In the genomic region with DNA sequence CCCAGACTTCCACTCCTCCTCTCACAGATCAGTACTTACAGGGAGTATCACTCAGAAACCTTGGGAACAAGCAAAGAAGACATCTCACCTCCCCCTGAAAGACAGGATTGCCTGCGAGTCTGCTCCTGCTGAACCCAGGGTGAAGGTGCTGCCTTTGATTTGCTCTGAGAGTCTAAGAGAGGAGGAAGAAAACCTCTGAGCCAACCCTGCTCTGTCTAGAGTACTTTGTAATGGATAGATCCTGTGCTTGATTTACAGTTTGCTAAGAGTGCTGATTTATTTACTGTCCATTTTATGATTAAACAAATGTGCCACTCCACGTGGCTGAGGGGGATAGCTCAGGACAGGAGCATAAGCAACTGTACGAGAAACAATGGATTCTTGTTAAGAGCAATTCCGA, we compare ENCODE assay signal across 16 mouse cellular contexts. TPM values are rescaled to one million over a fixed set of nuclear protein-coding genes. Genes with fewer than 3 reads are reported as not detected.
A peak's percentile ranks its signal among the peaks of the same experiment; 100 is the strongest.
DNase-seq lines count a peak whose midpoint lies in the region; ATAC-seq lines count a peak whose summit lies in the region.
"Had no signal": no experiment of that assay in that cellular context is flagged by ENCODE, and none has a peak within 500 bp of the region (broad histone marks: within the 10 kb centered on the region; RNA-seq: fewer than 3 reads in every experiment).

No protein-coding gene starts in this region.

- H3K27ac ChIP-seq in heart, embryonic 14.5 days (replicated peaks in 1 of 2; ENCODE audit: control insufficient read depth in 1 of 2, insufficient read depth in 1 of 2, low read depth in 2 of 2, low read length in 2 of 2) = peak overlapping the region in 1 of 2 experiments; percentile 39; a peak in 1 of 4 replicates
- peak overlapping the region; percentile 83 for H3K27ac ChIP-seq in lung, embryonic 15.5 days
- H3K27ac ChIP-seq in intestine, embryonic 16.5 days (ENCODE audit: low read length) = peak overlapping the region; percentile 5; the same call in 1 of the 2 replicates
- peak overlapping the region; percentile 89 for H3K27ac ChIP-seq in stomach, embryonic 16.5 days (ENCODE audit: low read length)
- H3K27ac ChIP-seq: forebrain, embryonic 10.5 days had no signal

- whole genome bisulfite sequencing in heart, embryonic 14.5 days = 50% methylated on average over 4 of the region's 4 CpGs
- WGBS in lung, embryonic 15.5 days = 9% methylated on average over 4 of the region's 4 CpGs
- 24% methylated on average over 4 of the region's 4 CpGs for WGBS in intestine, embryonic 16.5 days
- WGBS in stomach, embryonic 16.5 days = 28% methylated on average over 4 of the region's 4 CpGs

- no peaks in the 10 kb centered on the region for H3K27me3 ChIP-seq in heart, embryonic 14.5 days (ENCODE audit: control insufficient read depth, insufficient read depth, low read length)
- no peaks in the 10 kb centered on the region for H3K27me3 ChIP-seq in lung, embryonic 15.5 days
- H3K27me3 ChIP-seq in intestine, embryonic 16.5 days (replicated peaks; ENCODE audit: control insufficient read depth, insufficient read depth, low read length) = no peaks in the 10 kb centered on the region
- no peaks in the 10 kb centered on the region for H3K27me3 ChIP-seq in stomach, embryonic 16.5 days (ENCODE audit: control insufficient read depth, insufficient read depth, low read length)

- no peak overlapping the region for H3K4me3 ChIP-seq in heart, embryonic 14.5 days (ENCODE audit: control insufficient read depth in 1 of 2, insufficient read depth in 1 of 2, low read depth in 1 of 2, low read length in 2 of 2)
- H3K4me3 ChIP-seq in lung, embryonic 15.5 days = no peak overlapping the region
- no peak overlapping the region for H3K4me3 ChIP-seq in intestine, embryonic 16.5 days (ENCODE audit: low read length)
- no peak overlapping the region for H3K4me3 ChIP-seq in stomach, embryonic 16.5 days (replicated peaks; ENCODE audit: low read length)
- H3K4me3 ChIP-seq: forebrain, embryonic 10.5 days had no signal

- no peak for DNase-seq in heart, adult 11 months
- DNase-seq in lung, adult 18-20 months = no peak
- no peak for DNase-seq in cerebellum, adult 18-20 months
- DNase-seq in right cerebral cortex, postnatal 36 days (ENCODE audit: low spot score in 2 of 2) = no peak
- DNase-seq: B cell, adult 2 months; liver, postnatal 0 days; right cerebral cortex, postnatal 4 days; thymus, adult 18-20 months had no signal

- H3K9me3 ChIP-seq in heart, embryonic 14.5 days (ENCODE audit: control insufficient read depth, low read length) = no peaks in the 10 kb centered on the region
- no peaks in the 10 kb centered on the region for H3K9me3 ChIP-seq in lung, embryonic 15.5 days
- no peaks in the 10 kb centered on the region for H3K9me3 ChIP-seq in intestine, embryonic 16.5 days (ENCODE audit: control insufficient read depth, low read length)
- H3K9me3 ChIP-seq in stomach, embryonic 16.5 days (replicated peaks; ENCODE audit: control insufficient read depth, low read length) = no peaks in the 10 kb centered on the region
- H3K9me3 ChIP-seq: forebrain, embryonic 10.5 days; G1E had no signal

- ATAC-seq in heart, embryonic 14.5 days (ENCODE audit: insufficient number of reproducible peaks, insufficient read depth, low FRiP score, low read depth) = no peak
- peak; percentile 9; the same call in 1 of the 2 replicates for ATAC-seq in lung, embryonic 15.5 days (ENCODE audit: borderline replicate concordance, extremely low read depth, low FRiP score, low TSS enrichment)
- 0 out of 2 replicates have a peak, but pooled peaks have one; percentile 48 for ATAC-seq in intestine, embryonic 16.5 days
- 0 out of 2 replicates have a peak, but pooled peaks have one; percentile 11 for ATAC-seq in stomach, embryonic 16.5 days (ENCODE audit: insufficient read depth, low FRiP score)
- ATAC-seq: liver, postnatal 0 days had no signal

- 0 out of 2 replicates have a peak overlapping the region, but pooled peaks have one; percentile 0 for H3K4me2 ChIP-seq in heart, embryonic 14.5 days (ENCODE audit: low read length)
- peak overlapping the region; percentile 39 for H3K4me2 ChIP-seq in lung, embryonic 15.5 days
- H3K4me2 ChIP-seq in intestine, embryonic 16.5 days (ENCODE audit: low read depth, low read length) = no peak overlapping the region
- peak overlapping the region; percentile 30 for H3K4me2 ChIP-seq in stomach, embryonic 16.5 days (ENCODE audit: low read depth, low read length)
- H3K4me2 ChIP-seq: heart, embryonic 11.5 days; midbrain, embryonic 11.5 days had no signal

- H3K9ac ChIP-seq in heart, embryonic 14.5 days (ENCODE audit: low read length) = no peak overlapping the region
- peak overlapping the region; percentile 25; the same call in 1 of the 2 replicates for H3K9ac ChIP-seq in lung, embryonic 15.5 days
- H3K9ac ChIP-seq in intestine, embryonic 16.5 days (ENCODE audit: low read depth, low read length) = no peak overlapping the region
- H3K9ac ChIP-seq in stomach, embryonic 16.5 days (ENCODE audit: low read length) = no peak overlapping the region; the same call in 1 of the 2 replicates
- H3K9ac ChIP-seq: liver, postnatal 0 days had no signal

- no peaks in the 10 kb centered on the region for H3K36me3 ChIP-seq in heart, embryonic 14.5 days (ENCODE audit: control insufficient read depth, insufficient read depth, low read length)
- no peaks in the 10 kb centered on the region for H3K36me3 ChIP-seq in lung, embryonic 15.5 days
- no peaks in the 10 kb centered on the region for H3K36me3 ChIP-seq in intestine, embryonic 16.5 days (ENCODE audit: control insufficient read depth, insufficient read depth, low read length)
- H3K36me3 ChIP-seq in stomach, embryonic 16.5 days (ENCODE audit: control insufficient read depth, insufficient read depth, low read length) = no peaks in the 10 kb centered on the region
- H3K36me3 ChIP-seq: forebrain, embryonic 10.5 days; G1E had no signal

- H3K4me1 ChIP-seq in heart, embryonic 14.5 days (ENCODE audit: control insufficient read depth in 2 of 2, insufficient read depth in 2 of 2, low read length in 2 of 2) = peaks cover 0 to 3% of the 10 kb centered on the region in 2 experiments; a peak in 2 of 4 replicates
- peaks cover 47% of the 10 kb centered on the region for H3K4me1 ChIP-seq in lung, embryonic 15.5 days
- peaks cover 7% of the 10 kb centered on the region for H3K4me1 ChIP-seq in intestine, embryonic 16.5 days (ENCODE audit: control insufficient read depth, insufficient read depth, low read length)
- peaks cover 10% of the 10 kb centered on the region; the same call in 1 of the 2 replicates for H3K4me1 ChIP-seq in stomach, embryonic 16.5 days (ENCODE audit: control insufficient read depth, insufficient read depth, low read length)

RNA-seq across cellular contexts. Expression of a gene that starts 35.1 kb away (rescaled TPM):
- 6.0 and 7.0 TPM in 2 replicates for polyA plus RNA-seq in heart, embryonic 14.5 days (2014; fragmentation: Nextera tagmentation; extraction: Ambion mirVana)
- 47.7 and 48.2 TPM in 2 replicates for polyA plus RNA-seq in lung, embryonic 15.5 days (2015; fragmentation: Nextera tagmentation; extraction: Ambion mirVana)
- 4.1 and 4.8 TPM in 2 replicates for polyA plus RNA-seq in intestine, embryonic 16.5 days (2015; fragmentation: Nextera tagmentation; extraction: Ambion mirVana)
- polyA plus RNA-seq in stomach, embryonic 16.5 days (2015; fragmentation: Nextera tagmentation; extraction: Ambion mirVana) = 22.1 and 22.4 TPM in 2 replicates
- polyA plus RNA-seq: G1E had no signal
